Mouse (Mus musculus): ENCODE results near the gene Sertad2. TPM values are rescaled to one million over a fixed set of nuclear protein-coding genes. Genes with fewer than 3 reads are reported as not detected.

Gene Sertad2
- polyA plus RNA-seq, 1 experiment: not detected

- H3K4me1 ChIP-seq (ENCODE audit: control insufficient read depth, insufficient read depth, low read length): peaks cover 6% of the 10 kb centered on the region; the same call in 1 of the 2 replicates
- H3K4me3 ChIP-seq (ENCODE audit: insufficient read depth, low read depth, low read length): no peak overlapping the region
- no peak overlapping the region for H3K27ac ChIP-seq (ENCODE audit: insufficient read depth, low read depth, low read length)
- TF ChIP-seq CTCF (IDR thresholded peaks at IDR 0.05; ENCODE audit: insufficient read depth, low read depth, low read length): no peak
- no peak for TF ChIP-seq POLR2A (IDR thresholded peaks at IDR 0.05; ENCODE audit: insufficient read depth, low read depth, low read length)
- 90% methylated on average over 2 of the region's 3 CpGs for WGBS
Measured at GRCm38 (mm10) chr11:20555651-20556050, 12.6 kb downstream of the Sertad2 start.

DNA sequence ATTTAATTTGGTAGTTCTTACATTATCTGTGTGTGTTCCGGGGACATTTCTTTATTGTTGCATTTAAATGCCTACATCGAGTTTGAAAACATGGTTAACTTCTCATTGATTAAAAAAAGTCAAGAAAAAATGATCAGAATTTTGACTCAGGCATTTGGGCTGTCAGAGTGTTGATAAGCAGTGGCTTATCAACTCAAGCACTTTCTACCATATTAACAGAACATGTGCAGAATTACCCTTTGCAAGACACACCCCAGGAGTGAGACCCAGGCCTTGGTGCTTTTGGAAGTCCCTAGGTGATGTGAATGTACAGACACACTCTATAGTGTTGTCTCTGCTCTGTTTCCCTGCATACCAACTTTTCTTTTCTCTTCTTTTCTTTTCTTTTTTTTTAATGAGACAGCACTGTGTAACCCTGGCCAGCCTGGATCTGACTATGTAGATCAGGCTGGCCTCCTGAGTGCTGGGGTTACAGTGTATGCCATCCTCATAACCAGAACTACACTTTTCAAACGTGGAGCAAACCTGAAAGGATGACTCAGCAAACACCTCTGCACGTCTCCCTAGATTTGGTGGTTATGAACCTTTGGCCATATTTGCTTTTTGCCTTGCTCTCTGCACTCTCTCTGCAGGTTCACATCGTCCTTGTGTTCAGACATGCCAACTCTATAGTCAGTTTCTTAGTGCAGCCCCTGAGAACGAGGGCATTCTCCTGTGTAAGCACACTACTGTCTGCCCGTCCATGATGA, 13.3 kb downstream of the Sertad2 start:
- H3K4me3 ChIP-seq (ENCODE audit: insufficient read depth, low read depth, low read length): no peak overlapping the region
- H3K4me1 ChIP-seq (ENCODE audit: control insufficient read depth, insufficient read depth, low read length): peaks cover 9% of the 10 kb centered on the region
- TF ChIP-seq POLR2A (IDR thresholded peaks at IDR 0.05; ENCODE audit: insufficient read depth, low read depth, low read length) (no peak), CTCF (IDR thresholded peaks at IDR 0.05; ENCODE audit: insufficient read depth, low read depth, low read length) (no peak)
- WGBS: 83% methylated on average over 7 of the region's 7 CpGs
- H3K27ac ChIP-seq (ENCODE audit: insufficient read depth, low read depth, low read length): no peak overlapping the region

DNA sequence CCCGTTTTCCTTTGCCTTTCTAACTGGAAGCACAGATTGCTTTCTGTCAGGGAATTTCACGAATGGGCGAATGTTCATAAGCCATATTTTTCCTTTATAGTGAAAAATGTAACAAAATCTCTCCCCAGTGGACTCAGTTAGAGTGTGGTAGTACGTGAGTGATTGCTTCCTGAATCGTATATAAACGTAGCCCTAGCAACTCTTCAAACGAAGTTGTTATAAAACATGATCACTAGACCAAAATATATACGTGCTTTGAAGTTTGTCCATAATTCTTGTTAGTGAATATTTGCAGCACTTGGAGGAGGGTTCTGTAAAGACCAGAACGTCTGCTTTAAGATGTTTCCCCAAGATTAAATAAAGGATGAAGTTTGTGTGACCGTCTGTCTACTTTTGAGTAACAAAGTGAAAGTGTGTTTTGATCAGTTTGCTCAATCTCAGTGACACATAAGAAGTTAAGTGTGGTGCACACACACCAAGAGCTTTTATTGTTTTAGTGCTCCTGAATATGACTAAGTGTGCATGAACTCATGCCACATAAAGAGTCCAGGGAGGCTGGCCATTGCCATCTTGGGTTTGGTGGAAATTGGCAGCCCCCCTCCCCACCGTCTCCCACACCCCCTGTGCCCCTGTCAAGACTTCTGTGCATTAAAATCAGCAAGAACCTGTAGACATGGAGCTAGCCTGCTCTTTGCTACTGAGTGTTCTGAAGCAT, 16.3 kb downstream of the Sertad2 start:
- Histone ChIP-seq H3K4me3 (ENCODE audit: insufficient read depth, low read depth, low read length) (no peak overlapping the region), H3K27ac (ENCODE audit: insufficient read depth, low read depth, low read length) (no peak overlapping the region), H3K4me1 (ENCODE audit: control insufficient read depth, insufficient read depth, low read length) (peaks cover 9% of the 10 kb centered on the region)
- 91% methylated on average over 11 of the region's 11 CpGs for WGBS
- TF ChIP-seq CTCF (IDR thresholded peaks at IDR 0.05; ENCODE audit: insufficient read depth, low read depth, low read length) (no peak), POLR2A (IDR thresholded peaks at IDR 0.05; ENCODE audit: insufficient read depth, low read depth, low read length) (no peak)

GRCm38 (mm10) chr11:20559951-20560642, 17.0 kb downstream of the Sertad2 start:
- Histone ChIP-seq H3K4me1 (ENCODE audit: control insufficient read depth, insufficient read depth, low read length) (peaks cover 9% of the 10 kb centered on the region), H3K27ac (ENCODE audit: insufficient read depth, low read depth, low read length) (no peak overlapping the region), H3K4me3 (ENCODE audit: insufficient read depth, low read depth, low read length) (no peak overlapping the region)
- TF ChIP-seq CTCF (IDR thresholded peaks at IDR 0.05; ENCODE audit: insufficient read depth, low read depth, low read length) (no peak), POLR2A (IDR thresholded peaks at IDR 0.05; ENCODE audit: insufficient read depth, low read depth, low read length) (no peak)
- WGBS: 78% methylated on average over 10 of the region's 10 CpGs

DNA sequence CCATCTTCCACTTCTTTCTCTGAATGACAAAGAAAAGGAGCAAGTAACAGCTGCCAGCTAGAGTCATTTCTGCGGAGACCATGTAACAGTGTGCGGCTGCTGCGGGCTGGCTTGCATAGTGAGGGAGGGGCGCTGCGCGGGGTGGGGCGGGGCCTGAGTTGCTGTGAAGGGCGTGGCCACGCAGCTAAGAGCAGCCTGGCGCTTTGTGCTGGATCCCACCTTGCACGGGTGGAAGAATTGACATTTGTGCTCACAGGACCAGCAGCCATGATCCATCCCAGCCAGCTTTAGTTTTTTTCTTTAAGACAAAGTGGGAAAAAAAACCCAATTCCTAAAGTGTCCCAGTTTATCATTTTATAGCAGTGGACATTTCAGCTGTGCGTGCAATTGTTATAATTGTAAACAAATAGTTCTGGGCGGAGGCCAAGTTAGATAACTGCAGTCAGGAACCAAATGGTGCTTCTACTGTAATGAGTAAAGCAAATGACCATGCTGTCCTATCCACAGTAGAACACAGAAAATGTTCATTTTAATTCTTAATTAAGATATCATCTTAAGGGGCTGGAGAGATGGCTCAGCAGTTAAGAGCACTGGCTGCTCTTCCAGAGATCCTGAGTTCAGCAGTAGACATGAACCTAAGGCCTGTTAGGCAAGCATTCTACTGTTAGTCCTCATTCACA, 18.4 kb downstream of the Sertad2 start:
- WGBS: 11% methylated on average over 13 of the region's 13 CpGs
- Histone ChIP-seq H3K4me1 (ENCODE audit: control insufficient read depth, insufficient read depth, low read length) (peaks cover 5% of the 10 kb centered on the region), H3K27ac (ENCODE audit: insufficient read depth, low read depth, low read length) (no peak overlapping the region), H3K4me3 (ENCODE audit: insufficient read depth, low read depth, low read length) (peak overlapping the region; percentile 15; the same call in 1 of the 2 replicates)
- TF ChIP-seq CTCF (IDR thresholded peaks at IDR 0.05; ENCODE audit: insufficient read depth, low read depth, low read length) (no peak), POLR2A (IDR thresholded peaks at IDR 0.05; ENCODE audit: insufficient read depth, low read depth, low read length) (no peak)

DNA sequence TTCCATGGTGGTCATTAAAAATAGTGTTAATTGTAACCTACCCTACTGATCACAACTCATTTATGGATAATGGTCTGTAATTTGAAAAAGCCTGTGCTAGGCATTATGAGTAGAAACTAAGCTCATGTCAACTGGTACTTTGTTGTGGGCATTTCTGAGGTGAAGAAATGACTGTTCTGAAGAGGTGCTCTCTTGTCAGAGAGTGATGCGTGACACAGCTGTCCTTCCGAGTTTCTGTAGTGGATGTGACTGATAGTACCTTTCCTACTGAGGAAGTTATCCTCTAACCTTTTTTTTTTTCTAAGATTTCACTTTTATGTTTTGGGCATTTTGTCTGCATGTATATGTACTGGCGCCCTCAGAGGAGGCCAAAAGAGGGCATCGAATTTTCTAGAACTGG, 22.0 kb downstream of the Sertad2 start:
- peaks cover 12% of the 10 kb centered on the region for H3K4me1 ChIP-seq (ENCODE audit: control insufficient read depth, insufficient read depth, low read length)
- no peak overlapping the region for H3K4me3 ChIP-seq (ENCODE audit: insufficient read depth, low read depth, low read length)
- WGBS: 96% methylated on average over 4 of the region's 4 CpGs
- TF ChIP-seq POLR2A (IDR thresholded peaks at IDR 0.05; ENCODE audit: insufficient read depth, low read depth, low read length) (no peak), CTCF (IDR thresholded peaks at IDR 0.05; ENCODE audit: insufficient read depth, low read depth, low read length) (no peak)
- no peak overlapping the region for H3K27ac ChIP-seq (ENCODE audit: insufficient read depth, low read depth, low read length)

- no peak for TF ChIP-seq CTCF (IDR thresholded peaks at IDR 0.05; ENCODE audit: insufficient read depth, low read depth, low read length)
- no peak for TF ChIP-seq POLR2A (IDR thresholded peaks at IDR 0.05; ENCODE audit: insufficient read depth, low read depth, low read length)
- 60% methylated on average over 5 of the region's 5 CpGs for WGBS
- Histone ChIP-seq H3K27ac (ENCODE audit: insufficient read depth, low read depth, low read length) (no peak overlapping the region), H3K4me1 (ENCODE audit: control insufficient read depth, insufficient read depth, low read length) (peaks cover 8% of the 10 kb centered on the region), H3K4me3 (ENCODE audit: insufficient read depth, low read depth, low read length) (no peak overlapping the region)
Measured at GRCm38 (mm10) chr11:20571702-20572413, 28.8 kb downstream of the Sertad2 start.

DNA sequence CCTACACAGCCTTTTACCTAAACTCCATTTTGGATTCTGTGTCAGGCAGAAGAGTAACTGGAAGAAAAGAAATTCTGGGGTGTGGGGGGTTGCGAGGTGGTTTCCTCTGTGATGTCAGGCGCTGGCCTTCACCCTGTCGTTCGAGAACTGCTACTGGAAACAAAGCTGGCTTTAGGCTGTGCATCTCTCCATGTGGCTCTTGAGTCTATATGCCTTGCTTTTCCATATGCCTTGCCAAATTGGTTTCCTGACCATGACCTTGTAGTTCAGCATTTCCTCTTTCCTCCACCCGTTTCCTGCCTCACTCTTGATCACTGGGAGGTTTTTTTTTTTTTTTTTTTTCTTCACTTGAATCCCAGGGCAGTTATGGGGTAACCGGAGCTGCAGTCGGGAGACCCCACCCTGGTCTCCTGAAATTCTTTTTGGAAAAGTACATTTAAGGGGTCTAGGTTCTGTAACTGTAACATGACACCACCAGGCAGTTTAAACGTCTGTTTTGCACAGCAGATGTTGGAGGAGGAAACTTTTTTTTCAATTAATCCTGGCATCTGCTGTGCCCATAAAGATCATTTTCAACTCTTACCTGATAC, 33.1 kb downstream of the Sertad2 start:
- WGBS: 74% methylated on average over 8 of the region's 8 CpGs
- peaks cover 6% of the 10 kb centered on the region; the same call in 1 of the 2 replicates for H3K4me1 ChIP-seq (ENCODE audit: control insufficient read depth, insufficient read depth, low read length)
- TF ChIP-seq POLR2A (IDR thresholded peaks at IDR 0.05; ENCODE audit: insufficient read depth, low read depth, low read length) (no peak), CTCF (IDR thresholded peaks at IDR 0.05; ENCODE audit: insufficient read depth, low read depth, low read length) (no peak)
- H3K27ac ChIP-seq (ENCODE audit: insufficient read depth, low read depth, low read length): no peak overlapping the region
- no peak overlapping the region for H3K4me3 ChIP-seq (ENCODE audit: insufficient read depth, low read depth, low read length)

Measured in olfactory bulb, adult 2 months (tissue).